Mouse (Mus musculus) myocyte (in vitro differentiated cells): ENCODE results near the gene Mfrp.

Experiments used
- CEBPB ChIP-seq: IDR thresholded peaks from 2 replicates; pipeline ENCODE4 v1.6.1; 2011; ENCODE audit warnings: mild to moderate bottlenecking, moderate library complexity; ENCODE audit not compliant: poor library complexity, insufficient read depth, severe bottlenecking
- E2F4 ChIP-seq: IDR thresholded peaks from one replicate; pipeline ENCODE4 v1.6.1; 2011; ENCODE audit warnings: mild to moderate bottlenecking, control low read depth, moderate library complexity; ENCODE audit not compliant: insufficient read depth
- MAX ChIP-seq: IDR thresholded peaks from one replicate; pipeline ENCODE4 v1.6.1; 2011; ENCODE audit warnings: low read depth, mild to moderate bottlenecking, control low read depth
- MYOG ChIP-seq, 3 experiments: IDR thresholded peaks; one replicate each; pipeline ENCODE4 v1.6.1; 2011; ENCODE audit warnings: control low read depth in 2 of 3, low read depth in 2 of 3, mild to moderate bottlenecking in 2 of 3; ENCODE audit not compliant: insufficient read length in 2 of 3, control insufficient read depth in 1 of 3, insufficient read depth in 1 of 3
- POLR2A ChIP-seq: IDR thresholded peaks from one replicate; pipeline ENCODE4 v1.6.1; 2011; ENCODE audit warnings: low read depth, mild to moderate bottlenecking, control low read depth, moderate library complexity; ENCODE audit not compliant: insufficient read length
- POLR2AphosphoS2 ChIP-seq: IDR thresholded peaks from one replicate; pipeline ENCODE4 v1.6.1; 2011; ENCODE audit warnings: low read depth, control low read depth; ENCODE audit not compliant: insufficient read length
- USF1 ChIP-seq: IDR thresholded peaks from one replicate; pipeline ENCODE4 v1.6.1; 2011; ENCODE audit warnings: low read depth, mild to moderate bottlenecking, control low read depth, moderate library complexity

- TF ChIP-seq CEBPB: no peak
- TF ChIP-seq MYOG (IDR thresholded peaks at IDR 0.05; ENCODE audit: control insufficient read depth in 1 of 3, insufficient read depth in 1 of 3, insufficient read length in 2 of 3, low read depth in 2 of 3): no peak
- TF ChIP-seq POLR2A: no peak
- no peak for TF ChIP-seq E2F4
- TF ChIP-seq MAX: no peak
- TF ChIP-seq USF1: no peak
- no peak for TF ChIP-seq POLR2AphosphoS2
Observed at GRCm38 (mm10) chr9:44131276-44131590, 29.7 kb downstream of the Mfrp start.
